Mouse (Mus musculus) cerebellum, adult 9-10 months (tissue): Measurements from ENCODE around the gene Cdh23.

Experiments
- DNase-seq: peaks from one replicate; pipeline ENCODE4 v3.0.0; 2022

The Cdh23 gene

DNA sequence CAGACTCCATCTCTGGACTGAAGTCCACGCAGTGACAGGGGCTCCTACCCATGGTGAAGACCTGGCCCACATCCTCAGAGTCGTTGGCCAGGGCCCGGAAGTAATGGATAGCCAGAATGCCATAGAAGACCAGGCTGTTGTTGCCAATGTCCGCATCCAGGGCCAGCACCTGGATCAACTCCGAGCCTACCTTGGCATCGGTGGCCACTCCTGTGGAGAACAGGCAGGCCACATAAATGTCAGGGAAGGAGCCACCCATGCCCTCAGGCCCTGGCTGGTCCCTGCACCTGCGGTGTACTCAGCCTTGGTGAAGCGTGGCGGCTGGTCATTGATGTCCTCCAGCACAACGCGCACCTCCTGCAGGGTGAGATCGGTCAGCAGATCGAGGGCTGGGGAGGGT, 385.7 kb downstream of the Cdh23 start:
- no peak for DNase-seq

GRCm38 (mm10) chr10:60304854-60305628, 391.2 kb downstream of the Cdh23 start:
- DNase-seq, result peak; percentile 83

- DNase-seq, result no peak
Observed at GRCm38 (mm10) chr10:60303419-60303818, 392.9 kb downstream of the Cdh23 start.

- DNase-seq, result no peak
Observed at GRCm38 (mm10) chr10:60299636-60300035, 396.7 kb downstream of the Cdh23 start.

DNA sequence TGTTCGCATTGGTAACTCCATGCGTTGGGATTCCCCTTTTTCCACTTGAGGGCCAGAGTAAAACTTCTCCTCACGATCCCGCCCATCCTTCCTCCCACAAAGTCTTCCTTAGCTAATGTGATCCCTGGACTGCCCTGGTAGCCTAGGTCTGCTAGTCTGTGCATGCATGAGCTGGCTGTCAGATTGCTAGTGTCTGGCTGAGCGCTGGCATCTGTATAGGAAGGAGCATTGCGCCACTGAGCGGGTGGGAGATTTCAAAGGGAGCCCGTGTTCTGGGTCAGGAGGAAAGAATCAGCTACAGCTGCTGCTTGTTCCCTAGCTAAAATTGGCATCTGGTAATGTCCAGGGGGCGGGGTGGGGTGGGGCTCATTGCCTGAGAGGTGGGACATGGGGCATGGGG, 400.3 kb downstream of the Cdh23 start:
- no peak for DNase-seq

GRCm38 (mm10) chr10:60295356-60295755, 400.9 kb downstream of the Cdh23 start:
- no peak for DNase-seq

DNA sequence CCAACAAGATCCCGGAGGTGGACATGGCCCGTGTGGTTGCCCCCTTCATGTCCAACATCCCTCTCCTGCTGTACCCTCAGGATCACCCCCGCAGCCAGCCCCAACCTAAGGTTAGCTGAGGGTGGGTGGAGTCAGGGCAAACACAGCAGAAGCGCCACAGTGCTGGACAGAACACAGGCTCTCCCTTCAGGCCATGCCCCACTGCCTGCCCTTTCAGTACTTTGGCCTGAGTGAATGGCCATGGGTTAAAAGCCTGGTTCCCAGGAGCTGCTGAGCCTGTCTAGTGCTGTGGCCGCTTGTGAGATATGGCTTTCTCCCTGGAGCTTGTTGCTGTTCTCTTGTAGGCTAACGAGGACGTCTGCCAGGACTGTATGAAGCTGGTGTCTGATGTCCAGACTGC, 401.7 kb downstream of the Cdh23 start:
- DNase-seq, result no peak

GRCm38 (mm10) chr10:60292209-60292608, 404.1 kb downstream of the Cdh23 start:
- no peak for DNase-seq

DNA sequence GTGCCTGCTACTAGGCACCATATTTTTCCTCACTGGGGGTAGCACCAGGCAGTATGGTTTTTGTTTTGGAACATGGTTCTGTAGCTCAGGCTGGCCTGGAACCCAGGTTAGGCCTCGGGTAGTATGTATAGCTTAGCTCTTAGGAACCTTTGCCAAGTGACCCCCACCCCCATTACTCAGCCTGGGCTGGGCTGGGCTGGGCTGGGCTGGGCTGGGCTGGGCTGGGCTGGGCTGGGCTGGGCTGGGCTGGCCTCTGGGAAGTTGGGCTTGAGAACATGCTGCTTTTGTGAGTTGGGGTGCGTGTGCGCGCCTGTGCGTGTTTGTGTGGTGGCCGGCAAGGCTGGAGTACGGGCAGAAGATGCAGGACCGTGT, 405.6 kb downstream of the Cdh23 start:
- DNase-seq, result no peak

DNA sequence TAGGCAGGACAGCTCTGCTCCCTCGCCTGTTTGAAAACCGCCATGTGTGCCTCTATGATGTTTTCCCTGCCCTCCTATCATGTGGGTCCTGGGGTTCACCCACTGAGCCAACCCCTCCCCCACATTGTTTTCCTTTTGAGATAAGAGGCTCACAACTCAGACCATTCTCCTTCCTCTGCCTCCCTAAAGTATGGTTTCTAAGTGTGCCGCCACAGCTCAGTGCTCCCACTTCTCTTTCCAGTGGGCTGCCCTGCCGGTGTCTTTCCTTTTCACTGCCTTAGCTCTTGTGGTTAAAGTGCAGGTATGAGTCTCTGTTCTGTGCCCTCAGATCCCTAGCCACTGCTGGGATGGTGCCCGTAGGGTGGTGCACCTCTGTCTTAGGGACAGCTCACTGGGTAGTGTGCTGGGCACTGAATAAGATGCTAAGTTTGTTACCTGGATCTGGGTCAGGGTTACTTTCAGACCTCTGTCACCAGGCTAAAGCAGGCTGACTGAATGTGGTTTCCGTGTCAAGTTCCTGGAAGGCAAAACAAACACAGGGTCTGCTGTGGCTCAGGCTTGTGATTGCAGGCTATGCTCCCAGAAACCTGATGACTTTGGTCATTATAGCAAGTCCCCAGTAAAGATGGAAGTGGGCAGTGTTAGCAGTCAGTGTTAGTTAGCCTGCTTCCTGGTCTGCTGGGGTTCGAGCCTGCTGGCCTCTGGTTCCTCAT, 406.1 kb downstream of the Cdh23 start:
- DNase-seq, result no peak

- no peak for DNase-seq
Observed at GRCm38 (mm10) chr10:60289216-60289615, 407.1 kb downstream of the Cdh23 start.

GRCm38 (mm10) chr10:60287726-60288125, 408.6 kb downstream of the Cdh23 start:
- no peak for DNase-seq

DNA sequence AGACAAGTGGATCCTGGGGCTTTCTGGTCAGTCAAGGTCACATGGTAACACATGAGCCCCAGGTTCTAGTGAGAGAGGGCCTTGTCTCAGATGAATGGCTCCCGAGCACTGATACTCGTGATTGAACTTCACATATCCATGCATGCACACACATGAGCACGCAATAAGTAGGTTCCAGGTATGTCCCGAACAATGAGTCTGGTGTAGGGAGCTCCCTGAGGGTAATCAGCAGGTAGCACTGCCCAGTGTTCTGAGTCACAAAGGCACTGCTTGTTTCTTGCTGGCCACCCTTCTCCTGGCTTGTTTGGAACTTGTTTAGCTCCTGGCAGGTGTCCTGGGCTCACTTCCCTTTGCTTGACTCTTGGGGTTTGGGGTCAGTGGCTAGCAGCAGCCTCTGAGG, 409.1 kb downstream of the Cdh23 start:
- no peak for DNase-seq

- no peak for DNase-seq
Observed at GRCm38 (mm10) chr10:60286546-60286945, 409.7 kb downstream of the Cdh23 start.

- no peak for DNase-seq
Observed at GRCm38 (mm10) chr10:60285676-60286372, 410.5 kb downstream of the Cdh23 start.

DNA sequence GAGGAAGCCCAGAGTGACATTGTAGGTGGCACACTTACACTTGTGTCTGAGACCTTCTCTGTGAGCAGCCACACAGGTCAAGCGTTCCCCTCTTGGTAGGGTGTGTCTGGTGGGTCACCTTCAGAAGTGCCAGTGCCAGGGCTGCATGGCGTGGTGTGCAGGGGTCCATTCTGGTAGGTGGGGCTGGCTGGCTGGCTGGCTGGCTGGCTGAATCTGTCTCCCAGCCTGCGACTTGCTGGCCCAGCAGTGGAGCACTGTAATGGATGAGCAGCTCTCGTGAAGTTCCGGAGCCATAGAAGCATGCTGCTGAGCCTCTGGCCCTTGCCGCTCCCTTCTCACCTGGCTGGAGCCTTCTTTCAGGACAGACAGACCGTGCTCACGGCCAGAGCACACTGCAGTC, 411.1 kb downstream of the Cdh23 start:
- no peak for DNase-seq

GRCm38 (mm10) chr10:60284676-60285111, 411.6 kb downstream of the Cdh23 start:
- DNase-seq, result no peak

DNA sequence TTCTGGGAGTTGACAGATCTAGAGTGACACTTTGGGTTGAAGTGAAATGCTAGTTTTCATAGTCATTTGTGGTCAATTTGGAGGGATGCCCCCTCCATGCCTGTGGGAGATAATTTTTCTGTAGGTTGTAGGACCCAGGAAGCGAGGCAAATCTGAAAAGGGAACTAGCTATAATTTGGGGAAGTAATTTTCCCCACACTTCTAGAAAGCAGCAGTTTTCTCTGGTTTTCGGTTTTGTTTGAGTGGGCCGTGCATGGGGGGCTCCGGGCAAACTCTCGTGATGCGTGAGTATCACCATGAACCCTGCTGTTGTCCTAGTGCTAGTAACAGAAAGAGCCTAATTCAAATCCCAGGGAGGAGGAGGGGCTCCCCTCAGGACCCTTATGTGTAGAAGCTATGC, 412.0 kb downstream of the Cdh23 start:
- DNase-seq, result no peak

GRCm38 (mm10) chr10:60282116-60283014, 413.9 kb downstream of the Cdh23 start:
- no peak for DNase-seq

GRCm38 (mm10) chr10:60281571-60282050, 414.7 kb downstream of the Cdh23 start:
- DNase-seq, result no peak

- DNase-seq, result no peak
Observed at GRCm38 (mm10) chr10:60280353-60280752, 415.9 kb downstream of the Cdh23 start.

GRCm38 (mm10) chr10:60279941-60280301, 416.4 kb downstream of the Cdh23 start:
- DNase-seq, result no peak
